Mouse (Mus musculus): Measurements from ENCODE around the gene Mthfr. TPM values are rescaled to one million over a fixed set of nuclear protein-coding genes. Genes with fewer than 3 reads are reported as not detected.

Gene Mthfr
- total RNA-seq, 1 experiment: 34.0 TPM

DNA sequence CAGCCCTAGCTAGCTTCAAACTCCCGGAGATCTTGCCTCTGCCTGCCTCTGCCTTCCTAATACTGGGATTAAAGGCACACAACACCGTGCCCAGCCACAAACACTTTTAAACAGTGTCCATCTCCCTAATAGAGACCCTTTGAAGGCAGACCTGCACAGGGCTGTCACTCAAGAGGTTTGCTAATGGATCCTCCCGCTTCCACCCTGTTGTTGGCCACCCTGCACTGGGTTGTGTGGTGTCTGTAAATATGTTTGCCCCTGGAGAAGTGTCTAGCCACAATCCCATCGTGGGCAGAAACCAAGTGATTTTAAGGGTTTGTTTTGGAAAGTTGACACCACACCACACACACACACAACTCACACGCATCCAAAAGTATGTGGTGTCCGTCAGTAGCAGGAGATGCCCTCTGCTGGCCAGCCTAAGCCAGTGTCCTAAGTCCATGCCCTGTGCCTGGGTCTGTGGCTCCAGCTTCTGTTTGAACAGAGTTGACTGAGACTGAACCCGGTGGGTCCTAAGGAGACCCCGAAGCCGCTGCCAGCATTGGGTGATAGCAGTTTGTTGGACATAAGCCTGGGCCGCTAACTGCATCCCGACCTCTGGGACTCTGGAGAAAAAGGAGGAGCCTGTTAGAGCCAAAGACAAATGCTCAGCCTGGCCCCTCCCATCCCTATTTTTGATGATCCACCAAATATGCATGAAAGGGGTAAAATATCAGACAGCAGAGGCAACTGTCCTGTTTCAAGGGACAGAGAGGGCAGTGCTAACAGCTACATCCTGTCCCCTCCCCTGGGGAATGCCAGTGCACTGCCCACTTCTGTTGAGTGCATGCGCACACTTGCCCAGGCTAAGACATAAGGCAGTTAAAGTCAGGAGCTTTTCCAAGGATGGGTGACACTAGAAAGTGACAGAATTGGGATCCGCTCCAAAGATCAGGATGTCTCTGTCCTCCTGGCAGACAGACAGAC, 21.5 kb downstream of the Mthfr start:
- in situ Hi-C loops (cut with MboI; ENCODE audit: low sequenced_read_pairs in 2 of 2, unreplicated experiment in 2 of 2): no loop called here
- H3K36me3 ChIP-seq (ENCODE audit: control insufficient read depth, insufficient read depth, low read length, poor library complexity, severe bottlenecking): peaks cover 21% of the 10 kb centered on the region
- no peak for TF ChIP-seq ZC3H11A (IDR thresholded peaks at IDR 0.05; ENCODE audit: borderline replicate concordance, low read depth, low read length)
- no peak for TF ChIP-seq CHD2 (IDR thresholded peaks at IDR 0.05; ENCODE audit: low read depth, low read length)
- no peak for TF ChIP-seq MAFK (IDR thresholded peaks at IDR 0.05; ENCODE audit: insufficient read depth, low read depth, low read length)
- no peak for TF ChIP-seq ZNF384 (IDR thresholded peaks at IDR 0.05; ENCODE audit: low read depth, low read length)
- TF ChIP-seq HCFC1 (IDR thresholded peaks at IDR 0.05; ENCODE audit: borderline replicate concordance, insufficient read depth, low read length): no peak
- H3K9me3 ChIP-seq (ENCODE audit: control insufficient read depth, insufficient read depth, low read depth, low read length): no peaks in the 10 kb centered on the region
- no peak overlapping the region for H3K27ac ChIP-seq (ENCODE audit: insufficient read depth, low read depth, low read length, poor library complexity, severe bottlenecking)
- no peak for DNase-seq (ENCODE audit: low read depth, low spot score)
- peak overlapping the region in 1 of 2 experiments; percentile 28; a peak in 1 of 4 replicates for H3K4me3 ChIP-seq (ENCODE audit: insufficient read depth in 1 of 2, low read depth in 1 of 2, low read length in 2 of 2, poor library complexity in 1 of 2, severe bottlenecking in 1 of 2)
- H3K9ac ChIP-seq (ENCODE audit: insufficient read depth, low read depth, low read length, poor library complexity, severe bottlenecking): no peak overlapping the region
- H3K4me1 ChIP-seq (ENCODE audit: control insufficient read depth in 2 of 2, insufficient read depth in 2 of 2, low read length in 2 of 2, poor library complexity in 1 of 2): peaks cover 0 to 4% of the 10 kb centered on the region in 2 experiments; a peak in 1 of 4 replicates

DNA sequence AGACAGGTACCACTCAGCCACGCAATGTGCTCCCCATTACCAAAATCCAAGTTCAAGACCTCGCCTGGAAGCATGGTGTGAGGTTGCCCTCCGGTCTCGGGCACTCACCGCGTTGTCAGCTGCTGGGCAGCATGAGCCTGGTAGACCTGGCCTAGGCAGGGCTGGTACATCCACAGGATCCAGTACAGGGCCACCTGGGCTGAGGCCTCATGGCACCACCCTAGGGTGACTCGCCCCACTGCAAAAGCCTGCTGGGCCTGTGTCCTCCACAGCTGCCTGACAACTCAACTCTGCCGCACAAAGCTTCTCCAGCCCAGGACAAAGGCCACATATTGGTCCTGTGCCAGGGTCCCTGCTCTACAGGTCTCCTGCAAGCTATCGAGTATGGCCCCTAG, 22.2 kb downstream of the Mthfr start:
- in situ Hi-C loops (cut with MboI; ENCODE audit: low sequenced_read_pairs in 2 of 2, unreplicated experiment in 2 of 2): no loop called here
- Histone ChIP-seq H3K27ac (ENCODE audit: insufficient read depth, low read depth, low read length, poor library complexity, severe bottlenecking) (no peak overlapping the region), H3K4me1 (ENCODE audit: control insufficient read depth in 2 of 2, insufficient read depth in 2 of 2, low read length in 2 of 2, poor library complexity in 1 of 2) (peaks cover 3 to 7% of the 10 kb centered on the region in 2 experiments; a peak in 3 of 4 replicates), H3K9ac (ENCODE audit: insufficient read depth, low read depth, low read length, poor library complexity, severe bottlenecking) (no peak overlapping the region), H3K9me3 (ENCODE audit: control insufficient read depth, insufficient read depth, low read depth, low read length) (no peaks in the 10 kb centered on the region), H3K4me3 (ENCODE audit: insufficient read depth in 1 of 2, low read depth in 1 of 2, low read length in 2 of 2, poor library complexity in 1 of 2, severe bottlenecking in 1 of 2) (no peak overlapping the region), H3K36me3 (ENCODE audit: control insufficient read depth, insufficient read depth, low read length, poor library complexity, severe bottlenecking) (peaks cover 14% of the 10 kb centered on the region)
- no peak for DNase-seq (ENCODE audit: low read depth, low spot score)
- TF ChIP-seq CHD2 (IDR thresholded peaks at IDR 0.05; ENCODE audit: low read depth, low read length): no peak
- TF ChIP-seq MAFK (IDR thresholded peaks at IDR 0.05; ENCODE audit: insufficient read depth, low read depth, low read length): no peak
- no peak for TF ChIP-seq ZNF384 (IDR thresholded peaks at IDR 0.05; ENCODE audit: low read depth, low read length)
- TF ChIP-seq HCFC1 (IDR thresholded peaks at IDR 0.05; ENCODE audit: borderline replicate concordance, insufficient read depth, low read length): no peak
- no peak for TF ChIP-seq ZC3H11A (IDR thresholded peaks at IDR 0.05; ENCODE audit: borderline replicate concordance, low read depth, low read length)

DNA sequence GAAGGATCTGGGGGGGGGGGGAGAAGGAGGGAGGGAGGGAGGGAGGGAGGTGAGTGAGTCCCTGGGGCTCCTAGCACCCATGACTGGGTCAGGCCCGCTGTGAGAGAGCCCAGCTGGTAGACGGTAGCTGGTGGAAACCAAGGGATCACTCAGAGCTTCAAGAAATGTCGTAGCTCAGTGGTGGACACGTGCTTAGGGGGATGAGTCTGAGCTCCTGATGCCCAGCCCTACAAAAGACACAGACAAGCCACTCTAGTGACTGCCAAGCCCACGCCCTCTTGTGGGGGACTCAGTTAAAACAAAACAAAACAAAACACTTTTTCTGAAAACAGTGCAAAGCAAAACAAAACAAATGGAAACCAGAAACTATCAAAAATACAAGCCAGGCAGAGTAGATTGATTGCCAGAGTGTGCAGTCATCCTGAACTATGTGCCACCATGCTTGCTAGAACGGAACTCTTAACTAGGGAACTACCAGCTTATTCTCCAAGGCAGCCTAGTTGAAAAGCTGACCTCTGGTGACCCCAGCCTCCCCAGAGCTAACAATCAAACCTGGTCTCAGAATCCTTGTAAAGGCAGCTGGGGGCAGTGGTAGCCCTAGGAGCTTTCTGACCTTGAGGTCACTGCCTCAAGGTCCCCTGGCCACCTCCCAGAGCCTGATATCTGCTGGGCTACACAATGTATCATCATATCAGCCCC, 27.0 kb downstream of the Mthfr start:
- Histone ChIP-seq H3K27ac (ENCODE audit: insufficient read depth, low read depth, low read length, poor library complexity, severe bottlenecking) (no peak overlapping the region), H3K9ac (ENCODE audit: insufficient read depth, low read depth, low read length, poor library complexity, severe bottlenecking) (no peak overlapping the region), H3K9me3 (ENCODE audit: control insufficient read depth, insufficient read depth, low read depth, low read length) (no peaks in the 10 kb centered on the region), H3K36me3 (ENCODE audit: control insufficient read depth, insufficient read depth, low read length, poor library complexity, severe bottlenecking) (no peaks in the 10 kb centered on the region), H3K4me3 (ENCODE audit: insufficient read depth in 1 of 2, low read depth in 1 of 2, low read length in 2 of 2, poor library complexity in 1 of 2, severe bottlenecking in 1 of 2) (no peak overlapping the region), H3K4me1 (ENCODE audit: control insufficient read depth in 2 of 2, insufficient read depth in 2 of 2, low read length in 2 of 2, poor library complexity in 1 of 2) (peaks cover 4 to 12% of the 10 kb centered on the region in 2 experiments; a peak in 3 of 4 replicates)
- TF ChIP-seq HCFC1 (IDR thresholded peaks at IDR 0.05; ENCODE audit: borderline replicate concordance, insufficient read depth, low read length) (no peak), CHD2 (IDR thresholded peaks at IDR 0.05; ENCODE audit: low read depth, low read length) (no peak), ZNF384 (IDR thresholded peaks at IDR 0.05; ENCODE audit: low read depth, low read length) (no peak), MAFK (IDR thresholded peaks at IDR 0.05; ENCODE audit: insufficient read depth, low read depth, low read length) (no peak), ZC3H11A (IDR thresholded peaks at IDR 0.05; ENCODE audit: borderline replicate concordance, low read depth, low read length) (no peak)
- in situ Hi-C loops (cut with MboI; ENCODE audit: low sequenced_read_pairs in 2 of 2, unreplicated experiment in 2 of 2): no loop called here
- DNase-seq (ENCODE audit: low read depth, low spot score): no peak

DNA sequence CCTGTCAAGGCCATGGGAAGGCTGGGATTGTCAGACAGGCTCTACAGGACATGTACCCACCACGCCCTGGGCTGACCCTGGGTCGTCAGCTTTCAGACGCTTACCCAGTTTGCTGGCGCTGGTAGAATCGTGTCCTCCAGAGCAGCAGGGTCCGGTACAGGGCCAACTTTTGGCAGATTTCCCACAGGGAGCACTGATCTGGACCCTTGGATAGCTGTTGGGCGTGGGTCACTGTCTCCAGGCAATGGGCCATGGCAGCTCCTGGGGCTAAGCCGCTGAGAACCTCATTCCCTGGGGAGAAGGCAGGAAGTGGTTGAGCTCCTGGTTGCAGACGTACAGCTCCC, 27.5 kb downstream of the Mthfr start:
- H3K4me3 ChIP-seq (ENCODE audit: insufficient read depth in 1 of 2, low read depth in 1 of 2, low read length in 2 of 2, poor library complexity in 1 of 2, severe bottlenecking in 1 of 2): no peak overlapping the region
- DNase-seq (ENCODE audit: low read depth, low spot score): no peak
- in situ Hi-C loops (cut with MboI; ENCODE audit: low sequenced_read_pairs in 2 of 2, unreplicated experiment in 2 of 2): no loop called here
- H3K9ac ChIP-seq (ENCODE audit: insufficient read depth, low read depth, low read length, poor library complexity, severe bottlenecking): no peak overlapping the region
- H3K36me3 ChIP-seq (ENCODE audit: control insufficient read depth, insufficient read depth, low read length, poor library complexity, severe bottlenecking): no peaks in the 10 kb centered on the region
- peaks cover 4 to 12% of the 10 kb centered on the region in 2 experiments; a peak in 3 of 4 replicates for H3K4me1 ChIP-seq (ENCODE audit: control insufficient read depth in 2 of 2, insufficient read depth in 2 of 2, low read length in 2 of 2, poor library complexity in 1 of 2)
- no peak for TF ChIP-seq HCFC1 (IDR thresholded peaks at IDR 0.05; ENCODE audit: borderline replicate concordance, insufficient read depth, low read length)
- TF ChIP-seq MAFK (IDR thresholded peaks at IDR 0.05; ENCODE audit: insufficient read depth, low read depth, low read length): no peak
- TF ChIP-seq CHD2 (IDR thresholded peaks at IDR 0.05; ENCODE audit: low read depth, low read length): no peak
- no peak for TF ChIP-seq ZNF384 (IDR thresholded peaks at IDR 0.05; ENCODE audit: low read depth, low read length)
- TF ChIP-seq ZC3H11A (IDR thresholded peaks at IDR 0.05; ENCODE audit: borderline replicate concordance, low read depth, low read length): no peak
- no peak overlapping the region for H3K27ac ChIP-seq (ENCODE audit: insufficient read depth, low read depth, low read length, poor library complexity, severe bottlenecking)
- H3K9me3 ChIP-seq (ENCODE audit: control insufficient read depth, insufficient read depth, low read depth, low read length): no peaks in the 10 kb centered on the region

Measured in ES-E14 (cell line).